ENCODE assay signal across 8 mouse cellular contexts in the genomic region with DNA sequence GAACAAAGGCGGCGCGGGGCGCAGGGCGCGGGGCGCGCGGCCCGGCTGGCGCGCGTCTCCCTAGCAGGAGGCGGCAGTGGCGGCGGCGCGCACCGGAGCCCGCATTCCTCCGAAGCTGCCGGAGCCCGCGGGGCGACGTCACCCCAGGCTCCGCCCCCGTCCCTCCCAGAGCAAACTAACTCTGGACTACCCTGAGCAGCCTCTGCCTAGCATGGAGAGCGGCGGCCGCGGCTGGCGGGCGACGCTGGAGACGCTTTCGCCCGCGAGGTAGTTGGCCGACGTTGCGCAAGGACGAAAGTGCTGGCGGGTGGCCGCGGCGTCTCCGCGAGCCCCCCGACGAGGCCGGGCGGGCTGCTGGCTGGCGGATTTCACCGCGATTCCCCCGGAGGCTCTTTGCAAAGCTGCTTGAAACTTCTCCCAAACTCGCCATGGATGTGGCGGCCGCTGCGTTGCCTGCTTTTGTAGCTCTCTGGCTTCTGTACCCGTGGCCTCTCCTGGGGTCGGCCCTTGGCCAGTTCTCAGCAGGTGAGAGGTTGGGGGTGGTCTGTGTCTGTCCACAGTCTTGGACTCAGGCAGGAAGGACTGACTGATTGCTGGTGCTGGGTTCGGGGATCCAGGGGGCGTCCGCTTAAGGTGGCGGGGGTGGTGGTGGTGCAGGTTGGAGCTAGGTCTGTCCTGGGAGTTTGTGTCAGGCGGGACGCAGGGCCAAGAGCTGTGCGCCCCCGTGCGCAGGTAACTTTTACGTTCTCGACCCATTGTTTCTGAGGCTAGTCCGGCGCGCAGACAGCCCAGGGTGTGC. TPM values are rescaled to one million over a fixed set of nuclear protein-coding genes. Genes with fewer than 3 reads are reported as not detected.
DNase-seq lines count a peak whose midpoint lies in the region; ATAC-seq lines count a peak whose summit lies in the region.

A gene (plus strand): TSS at position 168 of the 799 bp plus-strand sequence.

- peak; percentile 97 for ATAC-seq in intestine, embryonic 15.5 days
- ATAC-seq in megakaryocyte progenitor cell, adult 5-6 weeks (replicated peaks; ENCODE audit: poor library complexity): peak; percentile 93
- ATAC-seq in activated CD4-positive, CD25-positive, alpha-beta regulatory T cell, adult 4 months: no peak

- H3K9ac ChIP-seq in intestine, embryonic 15.5 days: peak within 1 kb of the TSS; percentile 68

- H3K9me3 ChIP-seq in intestine, embryonic 15.5 days: no peaks in the 10 kb centered on the region

- peak within 1 kb of the TSS; percentile 87 for H3K27ac ChIP-seq in intestine, embryonic 15.5 days

- no peaks in the 10 kb centered on the region for H3K27me3 ChIP-seq in intestine, embryonic 15.5 days (replicated peaks)

- H3K4me1 ChIP-seq in intestine, embryonic 15.5 days (replicated peaks): 0 out of 2 replicates have a peak, but pooled peaks cover 5% of the 10 kb centered on the region

- under 1% methylated on average over 72 of the region's 77 CpGs for WGBS in intestine, embryonic 15.5 days

- peak; percentile 96 for DNase-seq in adrenal gland, postnatal 10 days
- DNase-seq in embryo, embryonic 10.5 days (ENCODE audit: low spot score): peak; percentile 95
- DNase-seq in gastrocnemius, postnatal 36 days: peak; percentile 84 to 88
- peak; percentile 84 to 96 for DNase-seq in left cerebral cortex, postnatal 10 days (ENCODE audit: extremely low spot score in 1 of 2, low spot score in 2 of 2)
- DNase-seq in skeletal muscle tissue, adult 2 months (ENCODE audit: low read depth, low spot score): peak; percentile 73

- H3K36me3 ChIP-seq in intestine, embryonic 15.5 days: no peaks in the 10 kb centered on the region

- H3K4me3 ChIP-seq in intestine, embryonic 15.5 days (replicated peaks): peak within 1 kb of the TSS; percentile 56

- H3K4me2 ChIP-seq in intestine, embryonic 15.5 days (replicated peaks): peak within 1 kb of the TSS; percentile 71

- intact Hi-C loops in gastrocnemius, postnatal 36 days (cut with DNase I): no loop called here
- intact Hi-C loops in left cerebral cortex, postnatal 10 days (cut with DNase I): loop anchor here (5.0 to 10.0 kb wide), 2 partner anchors 598 to 940 kb away; no protein-coding TSS in a partner anchor

RNA-seq across cellular contexts. Expression of the gene that starts here (rescaled TPM):
- total RNA-seq in adrenal gland, postnatal 10 days (2021): 10 to 100 TPM; 21.8 to 24.1 TPM
- total RNA-seq in gastrocnemius, postnatal 36 days (2021): 1 to 10 TPM; 4.0 to 4.5 TPM
- polyA plus RNA-seq in intestine, embryonic 15.5 days (2015; fragmentation: Nextera tagmentation; extraction: Ambion mirVana): 35.6 and 41.4 TPM in 2 replicates
- 100 to 1,000 TPM; 117 to 140 TPM for total RNA-seq in left cerebral cortex, postnatal 10 days (2021)
- total RNA-seq in megakaryocyte progenitor cell, adult 5-6 weeks (2015): 0.35 and 0.44 TPM in 2 replicates
- 0.33 and 0.95 TPM in 2 replicates for total RNA-seq in megakaryocyte progenitor cell, adult 5-6 weeks (2017)
- polyA plus RNA-seq in activated CD4-positive, CD25-positive, alpha-beta regulatory T cell, adult 4 months (2017; shearing (Covaris generic)): under 1 TPM in 1 of 2 experiments, not detected in 1; 0.81 TPM

Comparison
In these comparisons a context has a peak if more than half of its experiments do, and no peak if none do; other contexts are left out.
1. RNA of the gene that starts here (total RNA-seq): 117 to 140 TPM in left cerebral cortex, postnatal 10 days; 21.8 to 24.1 TPM in adrenal gland, postnatal 10 days, 4.0 to 4.5 TPM in gastrocnemius, postnatal 36 days and 0.33 to 0.95 TPM in megakaryocyte progenitor cell, adult 5-6 weeks; every median in the first group is over 4 times any median in the second.
2. RNA of the gene that starts here (polyA plus RNA-seq): 35.6 to 41.4 TPM in intestine, embryonic 15.5 days; 0.81 TPM in activated CD4-positive, CD25-positive, alpha-beta regulatory T cell, adult 4 months; every median in the first group is over 10 times any median in the second.
3. Peak in ATAC-seq in megakaryocyte progenitor cell, adult 5-6 weeks; RNA of the gene not detected or under 1 TPM.
4. Peak in every context shown above with its lines, with median percentiles within 50 percentile points of each other: DNase-seq.